Mouse (Mus musculus) embryo, embryonic 11.5 days (tissue): ENCODE measurements at regions not wholly inside any gene's neighbourhood (a gene's known extent, or its start where the extent isn't known, plus 50 kb on each side); places are given as distances from the start of the nearest gene placed in this dataset.

Experiments
- DNase-seq: peaks from one replicate; pipeline ENCODE4 v3.0.0-alpha.2; 2012; ENCODE audit warnings: low read depth, low spot score

GRCm38 (mm10) chr4:69754567-69754966 is 655.7 kb downstream of the Cdk5rap2 start:
- no peak for DNase-seq

DNA sequence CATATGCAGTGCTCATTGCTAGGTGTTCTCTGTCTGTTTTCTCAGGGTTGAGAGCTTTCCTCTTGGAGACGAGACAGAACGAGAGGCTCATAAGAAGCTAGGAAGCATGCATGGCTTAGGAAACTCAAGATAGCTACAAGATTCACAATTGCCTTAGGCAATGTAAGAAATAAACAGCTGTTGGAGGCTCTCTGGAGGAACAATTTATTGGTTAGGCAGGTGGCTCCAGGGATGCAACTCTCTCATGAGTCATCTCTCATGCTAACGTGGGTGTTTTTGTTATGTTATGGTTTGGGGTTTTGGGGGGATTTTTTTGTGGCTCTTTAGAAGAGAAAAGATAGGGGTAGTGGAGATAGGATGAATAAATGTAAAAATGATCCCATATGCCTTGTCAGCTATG is 657.2 kb downstream of the Cdk5rap2 start:
- no peak for DNase-seq

GRCm38 (mm10) chr4:69739833-69740510 is 670.3 kb downstream of the Cdk5rap2 start:
- DNase-seq = no peak
